Mouse (Mus musculus) brain, embryonic 14.5 days (tissue): ENCODE results near the gene Pabpn1. TPM values are rescaled to one million over a fixed set of nuclear protein-coding genes. Genes with fewer than 3 reads are reported as not detected.
A peak's percentile ranks its signal among the peaks of the same experiment; 100 is the strongest.

ENCODE experiments used
- DNase-seq: peaks from one replicate; pipeline ENCODE4 v3.0.0-alpha.2; 2011; ENCODE audit warnings: low read depth
- CTCF ChIP-seq: fragments of 200-500 bp; IDR thresholded peaks from 2 replicates; pipeline ENCODE4 v1.5.1; 2012; ENCODE audit warnings: inconsistent platforms, mild to moderate bottlenecking, moderate library complexity, borderline replicate concordance; ENCODE audit not compliant: insufficient read depth, insufficient read length; ENCODE audit errors: extremely low read depth
- POLR2A ChIP-seq: fragments of 200-500 bp; IDR thresholded peaks from 2 replicates; pipeline ENCODE4 v1.6.1; 2012; ENCODE audit warnings: mild to moderate bottlenecking, inconsistent platforms, borderline replicate concordance; ENCODE audit not compliant: poor library complexity, insufficient read depth, insufficient read length, severe bottlenecking; ENCODE audit errors: extremely low read depth
- polyA plus RNA-seq: library from polyadenylated mRNA; depleted of rRNA; stranded (reverse); fragments of >200 nt; gene quantifications from 2 replicates; pipeline ENCODE4 v1.2.3, GENCODE M21; 2012

Pabpn1 gene
- polyA plus RNA-seq, 1 experiment: 517 TPM

DNA sequence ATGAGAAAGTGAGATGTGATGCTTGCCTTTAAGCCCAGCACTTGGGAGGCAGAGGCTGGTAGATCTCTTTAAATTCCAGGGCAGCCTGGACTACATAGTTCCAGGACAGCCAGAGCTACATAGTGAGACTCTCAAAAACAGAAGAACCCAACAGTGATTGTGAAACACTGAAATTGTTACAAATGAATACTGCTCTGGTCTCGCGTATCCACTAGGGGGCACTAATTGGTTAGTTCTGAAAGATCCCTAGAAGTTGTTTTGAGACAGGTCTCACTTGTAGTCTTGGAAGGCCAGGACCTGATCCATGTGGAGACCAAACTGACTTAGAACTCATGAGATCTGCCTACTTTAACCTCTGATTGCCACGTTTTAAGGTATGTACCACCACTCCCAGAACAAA, 8.1 kb downstream of the Pabpn1 start:
- DNase-seq: peak; percentile 92

GRCm38 (mm10) chr14:54903641-54904040, 11.3 kb downstream of the Pabpn1 start:
- no peak for DNase-seq

More for the DNA sequence above, 8.1 kb downstream of the Pabpn1 start:
- TF ChIP-seq POLR2A: no peak
- TF ChIP-seq CTCF: peak; percentile 66; the same call in 1 of the 2 replicates

GRCm38 (mm10) chr14:54908682-54909081, 16.4 kb downstream of the Pabpn1 start:
- TF ChIP-seq POLR2A (no peak), CTCF (no peak)
- no peak for DNase-seq

More at GRCm38 (mm10) chr14:54903641-54904040, 11.3 kb downstream of the Pabpn1 start:
- TF ChIP-seq POLR2A (no peak), CTCF (no peak)

DNA sequence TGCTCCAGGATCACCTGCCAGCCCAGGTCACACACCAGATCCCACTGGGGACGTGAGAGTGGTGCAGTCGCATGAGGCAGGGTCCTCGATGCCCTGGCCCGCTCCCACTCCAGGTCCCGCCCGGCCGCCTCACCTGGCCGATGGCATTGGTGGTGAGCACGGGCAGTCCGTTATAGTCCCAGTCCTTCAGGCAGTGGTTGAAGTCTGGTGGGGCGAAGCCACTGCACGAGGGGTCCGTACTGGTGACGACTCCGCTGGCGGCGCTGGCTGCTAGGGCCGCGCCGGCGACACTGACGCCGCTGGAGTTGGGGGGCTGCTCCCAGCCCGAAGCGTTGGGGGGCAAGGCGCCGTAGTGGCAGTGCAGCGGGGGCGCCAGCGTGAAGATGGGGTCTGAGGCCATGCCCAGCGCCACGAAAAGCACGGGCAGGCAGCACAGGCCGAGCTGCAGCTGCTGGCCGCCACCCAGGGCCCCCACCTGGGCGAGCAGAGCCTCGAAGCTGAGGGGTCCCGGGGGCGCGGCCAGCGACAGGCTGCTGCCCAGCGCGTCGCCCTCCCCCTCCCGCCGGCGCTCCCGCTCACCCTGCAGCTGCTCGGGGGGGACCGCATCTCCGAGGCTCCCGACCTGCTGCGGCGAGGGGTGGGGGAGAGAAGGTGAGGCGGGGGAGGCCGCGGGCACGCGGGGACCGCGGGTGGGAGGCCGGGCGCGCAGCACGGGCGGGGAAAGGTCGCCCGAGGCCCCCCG, 20.0 kb downstream of the Pabpn1 start:
- peak; percentile 64 for DNase-seq
- no peak for TF ChIP-seq CTCF
- no peak for TF ChIP-seq POLR2A

- TF ChIP-seq POLR2A (peak; percentile 97), CTCF (no peak)
- DNase-seq: peak; percentile 96
Observed at GRCm38 (mm10) chr14:54912886-54913285, 20.6 kb downstream of the Pabpn1 start, which contains the start of gene Slc22a17. Slc22a17 (minus strand) TSS chr14:54913132.

DNA sequence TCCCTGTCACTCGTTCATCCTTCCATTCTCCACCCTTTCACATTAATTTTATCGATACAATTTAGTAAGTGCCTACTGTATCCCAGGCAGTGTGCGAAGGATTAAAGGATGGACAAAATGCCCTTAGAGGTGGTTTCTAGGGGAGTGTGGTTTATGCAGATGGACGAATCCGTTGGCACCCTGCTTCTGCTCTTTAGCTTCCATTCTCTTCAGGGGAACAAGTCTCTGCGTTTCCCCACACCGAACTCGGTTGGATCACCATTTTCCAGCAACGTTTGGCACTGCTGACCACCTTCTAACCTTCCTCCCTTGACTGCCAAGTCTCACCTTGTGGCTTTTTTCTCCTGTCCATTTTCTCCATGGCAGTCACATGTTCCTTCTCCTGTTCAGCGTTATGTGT, 21.0 kb downstream of the Pabpn1 start:
- TF ChIP-seq POLR2A: no peak
- TF ChIP-seq CTCF: no peak
- DNase-seq: no peak

DNA sequence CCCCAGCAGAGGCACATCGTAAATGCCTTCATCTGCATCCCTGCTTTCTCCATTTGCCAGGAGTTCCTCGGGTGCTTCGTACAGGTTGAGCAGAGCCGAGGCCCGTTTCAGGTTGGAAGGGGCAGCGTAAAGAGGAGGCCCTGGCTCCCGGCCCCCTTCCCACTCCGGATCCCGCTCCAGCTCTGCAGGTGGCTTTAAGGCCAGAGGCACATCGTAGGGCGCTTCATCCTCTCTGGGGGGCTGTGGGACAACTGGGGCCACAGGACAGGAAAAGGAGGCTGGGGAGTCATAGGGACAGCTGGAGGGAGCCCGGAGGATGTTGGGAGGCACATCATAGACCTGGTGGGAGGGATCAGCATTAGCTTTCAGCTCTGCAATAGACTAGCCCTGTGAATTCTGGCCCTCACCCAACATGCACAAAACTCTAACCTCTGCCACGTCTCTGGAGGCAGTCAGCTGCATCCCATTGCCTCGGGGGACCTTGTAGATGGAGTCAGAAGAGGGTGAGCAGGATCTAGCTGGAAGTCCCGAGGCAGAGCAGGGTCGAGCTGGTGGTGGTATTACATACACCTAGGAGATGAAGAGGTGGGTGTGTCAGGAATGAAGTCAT, 27.9 kb downstream of the Pabpn1 start:
- TF ChIP-seq POLR2A (no peak), CTCF (no peak)
- DNase-seq: no peak

DNA sequence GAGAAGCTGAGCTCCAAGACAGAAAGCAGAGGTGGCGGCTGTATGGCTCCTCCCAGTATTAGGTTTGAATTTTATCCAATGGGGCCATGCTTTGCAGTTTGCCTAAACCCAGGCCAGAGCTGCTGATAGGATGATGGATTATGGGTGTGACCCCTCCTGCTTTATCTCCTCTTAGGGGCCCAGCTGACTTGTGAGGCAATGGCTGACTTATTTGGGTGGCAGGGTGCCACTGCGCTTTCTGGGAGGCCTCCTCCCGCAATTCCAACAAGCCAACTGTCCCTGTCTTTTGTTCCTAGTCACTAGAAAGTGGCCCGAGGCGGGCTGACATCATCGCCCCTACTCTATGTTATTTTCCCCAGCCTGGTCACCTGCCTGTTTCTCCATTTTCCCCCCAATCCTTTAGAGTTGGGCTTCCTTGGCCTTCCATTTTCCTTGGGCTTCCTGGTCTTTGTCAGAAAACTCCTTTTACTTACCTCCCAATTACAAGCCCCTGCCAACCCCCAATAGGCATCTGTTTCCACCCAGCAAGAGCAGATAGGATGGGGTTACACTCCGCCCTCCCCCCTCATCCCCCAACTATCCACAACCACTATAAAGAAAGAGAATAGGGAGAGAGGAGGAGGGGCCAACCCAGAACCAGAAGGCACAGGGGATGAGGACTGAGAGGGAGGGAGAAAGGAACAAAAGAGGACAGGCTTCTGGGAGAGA, 32.5 kb downstream of the Pabpn1 start:
- TF ChIP-seq CTCF: no peak
- no peak for TF ChIP-seq POLR2A

DNA sequence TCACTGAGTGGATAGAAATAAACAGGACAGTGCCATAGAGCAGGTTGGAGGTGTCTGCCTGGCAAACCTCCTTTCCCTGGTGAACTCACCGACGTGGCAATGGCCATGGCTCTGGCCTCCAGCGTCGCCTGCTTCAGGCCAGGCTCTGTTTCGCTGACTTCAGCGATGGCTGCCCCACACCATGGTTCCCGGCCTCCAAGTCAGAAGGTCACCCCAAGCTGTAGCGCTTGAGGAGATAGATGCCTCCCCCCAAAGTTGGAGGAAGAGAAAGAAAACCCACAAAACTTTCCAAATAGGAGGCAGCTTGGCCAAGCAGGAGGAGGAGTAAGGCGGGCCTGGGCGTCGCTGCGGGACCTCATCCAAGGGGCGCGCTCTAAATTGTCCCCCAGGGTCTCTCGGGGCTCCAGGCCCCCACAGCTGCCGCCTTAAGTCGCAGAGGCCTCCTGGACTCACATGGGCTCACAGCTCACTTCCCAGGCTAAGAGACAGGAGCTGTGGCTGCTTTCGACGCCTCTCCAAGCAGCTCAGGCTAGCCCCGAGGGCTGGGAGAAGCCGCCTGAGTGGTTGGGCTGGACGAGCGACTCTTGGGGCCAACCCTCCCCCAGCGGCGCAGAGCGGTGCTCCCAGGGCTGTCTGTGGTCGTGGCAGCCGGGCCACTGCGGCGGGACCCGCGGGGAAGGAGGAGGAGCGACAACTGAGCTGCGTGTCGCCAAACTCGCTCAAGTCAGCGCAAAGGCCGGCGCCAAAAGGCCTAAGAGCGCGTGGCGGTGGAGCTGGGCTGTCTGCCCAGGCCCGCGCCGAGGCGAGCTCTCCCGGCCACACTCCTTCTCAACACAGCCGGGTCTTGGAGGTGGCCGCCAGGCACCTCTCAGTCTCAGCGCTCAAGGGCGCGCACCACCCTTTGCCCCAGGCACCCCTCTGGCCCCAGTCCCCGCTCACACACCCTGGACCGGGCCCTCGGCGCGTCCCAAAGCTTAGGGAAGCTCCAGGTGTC, 33.3 kb downstream of the Pabpn1 start, which contains the start of gene Efs:
Gene Efs (minus strand): TSS at position 778 of the 994 bp plus-strand sequence.
- peak; percentile 81 for DNase-seq
- no peak for TF ChIP-seq CTCF
- TF ChIP-seq POLR2A: 0 out of 2 replicates have a peak, but pooled peaks have one; percentile 9

More for the DNA sequence above, 32.5 kb downstream of the Pabpn1 start:
- peak; percentile 92 for DNase-seq
